Mouse (Mus musculus): ENCODE results near the gene Plk2. TPM values are rescaled to one million over a fixed set of nuclear protein-coding genes. Genes with fewer than 3 reads are reported as not detected.

Gene Plk2
- polyA plus RNA-seq, 2 experiments: 2.9 to 5.3 TPM

GRCm38 (mm10) chr13:110425512-110426222 is 30.8 kb downstream of the Plk2 start:
- no peak overlapping the region for H3K27ac ChIP-seq
- no peak overlapping the region for H3K4me3 ChIP-seq (ENCODE audit: insufficient read depth in 1 of 2, low read depth in 2 of 2, low read length in 2 of 2)
- H3K27me3 ChIP-seq (ENCODE audit: control insufficient read depth, insufficient read depth, low read length): no peaks in the 10 kb centered on the region
- DNase-seq (ENCODE audit: low read depth in 3 of 3, low spot score in 3 of 3) (no peak), ATAC-seq (ENCODE audit: insufficient read depth) (0 out of 2 replicates have a peak, but pooled peaks have one; percentile 53)
- H3K9ac ChIP-seq (replicated peaks): no peak overlapping the region
- H3K9me3 ChIP-seq (ENCODE audit: control insufficient read depth, low read length): no peaks in the 10 kb centered on the region
- H3K4me1 ChIP-seq (replicated peaks; ENCODE audit: control insufficient read depth in 2 of 2, insufficient read depth in 2 of 2, low read length in 1 of 2): no peaks in the 10 kb centered on the region; a peak in 1 of 4 replicates
- WGBS (ENCODE audit: insufficient replicate concordance): 52% methylated on average over 8 of the region's 8 CpGs
- H3K4me2 ChIP-seq (ENCODE audit: low read depth): no peak overlapping the region
- no peaks in the 10 kb centered on the region for H3K36me3 ChIP-seq (replicated peaks; ENCODE audit: control insufficient read depth, insufficient read depth, low read depth)
- TF ChIP-seq EP300 (IDR thresholded peaks at IDR 0.05; ENCODE audit: low read depth) (no peak), CTCF (IDR thresholded peaks at IDR 0.05; ENCODE audit: low read depth) (no peak)

GRCm38 (mm10) chr13:110431388-110431787 is 36.5 kb downstream of the Plk2 start:
- Histone ChIP-seq H3K4me1 (replicated peaks; ENCODE audit: control insufficient read depth in 2 of 2, insufficient read depth in 2 of 2, low read length in 1 of 2) (peaks cover 0 to 3% of the 10 kb centered on the region in 2 experiments; a peak in 1 of 4 replicates), H3K9ac (replicated peaks) (no peak overlapping the region), H3K4me2 (ENCODE audit: low read depth) (no peak overlapping the region), H3K4me3 (ENCODE audit: insufficient read depth in 1 of 2, low read depth in 2 of 2, low read length in 2 of 2) (no peak overlapping the region), H3K27me3 (ENCODE audit: control insufficient read depth, insufficient read depth, low read length) (no peaks in the 10 kb centered on the region), H3K9me3 (ENCODE audit: control insufficient read depth, low read length) (no peaks in the 10 kb centered on the region), H3K27ac (no peak overlapping the region), H3K36me3 (replicated peaks; ENCODE audit: control insufficient read depth, insufficient read depth, low read depth) (no peaks in the 10 kb centered on the region)
- TF ChIP-seq CTCF (IDR thresholded peaks at IDR 0.05; ENCODE audit: low read depth) (no peak), EP300 (IDR thresholded peaks at IDR 0.05; ENCODE audit: low read depth) (no peak)
- ATAC-seq (ENCODE audit: insufficient read depth) (no peak), DNase-seq (ENCODE audit: low read depth in 3 of 3, low spot score in 3 of 3) (no peak)

- ATAC-seq (ENCODE audit: insufficient read depth) (no peak), DNase-seq (ENCODE audit: low read depth in 3 of 3, low spot score in 3 of 3) (no peak)
- Histone ChIP-seq H3K9ac (replicated peaks) (no peak overlapping the region), H3K9me3 (ENCODE audit: control insufficient read depth, low read length) (no peaks in the 10 kb centered on the region), H3K36me3 (replicated peaks; ENCODE audit: control insufficient read depth, insufficient read depth, low read depth) (no peaks in the 10 kb centered on the region), H3K4me2 (ENCODE audit: low read depth) (no peak overlapping the region), H3K27me3 (ENCODE audit: control insufficient read depth, insufficient read depth, low read length) (no peaks in the 10 kb centered on the region), H3K4me3 (ENCODE audit: insufficient read depth in 1 of 2, low read depth in 2 of 2, low read length in 2 of 2) (no peak overlapping the region), H3K4me1 (replicated peaks; ENCODE audit: control insufficient read depth in 2 of 2, insufficient read depth in 2 of 2, low read length in 1 of 2) (peaks cover 0 to 3% of the 10 kb centered on the region in 2 experiments; a peak in 1 of 4 replicates), H3K27ac (no peak overlapping the region)
- 22% methylated on average over 2 of the region's 2 CpGs for WGBS (ENCODE audit: insufficient replicate concordance)
- TF ChIP-seq EP300 (IDR thresholded peaks at IDR 0.05; ENCODE audit: low read depth): no peak
- TF ChIP-seq CTCF (IDR thresholded peaks at IDR 0.05; ENCODE audit: low read depth): no peak
These were observed 37.3 kb downstream of the Plk2 start for GRCm38 (mm10) chr13:110432062-110432566.

- TF ChIP-seq CTCF (IDR thresholded peaks at IDR 0.05; ENCODE audit: low read depth): no peak
- no peak for TF ChIP-seq EP300 (IDR thresholded peaks at IDR 0.05; ENCODE audit: low read depth)
- Histone ChIP-seq H3K9ac (replicated peaks) (no peak overlapping the region), H3K9me3 (ENCODE audit: control insufficient read depth, low read length) (no peaks in the 10 kb centered on the region), H3K4me1 (replicated peaks; ENCODE audit: control insufficient read depth in 2 of 2, insufficient read depth in 2 of 2, low read length in 1 of 2) (peaks cover 0 to 3% of the 10 kb centered on the region in 2 experiments; a peak in 1 of 4 replicates), H3K27ac (no peak overlapping the region), H3K4me3 (ENCODE audit: insufficient read depth in 1 of 2, low read depth in 2 of 2, low read length in 2 of 2) (no peak overlapping the region), H3K27me3 (ENCODE audit: control insufficient read depth, insufficient read depth, low read length) (no peaks in the 10 kb centered on the region), H3K36me3 (replicated peaks; ENCODE audit: control insufficient read depth, insufficient read depth, low read depth) (no peaks in the 10 kb centered on the region), H3K4me2 (ENCODE audit: low read depth) (no peak overlapping the region)
- ATAC-seq (ENCODE audit: insufficient read depth): no peak
- DNase-seq (ENCODE audit: low read depth in 3 of 3, low spot score in 3 of 3): no peak
- WGBS (ENCODE audit: insufficient replicate concordance): 68% methylated on average over 4 of the region's 4 CpGs
These were observed 37.8 kb downstream of the Plk2 start for GRCm38 (mm10) chr13:110432613-110433012.

GRCm38 (mm10) chr13:110436692-110437091 is 41.8 kb downstream of the Plk2 start:
- Histone ChIP-seq H3K36me3 (replicated peaks; ENCODE audit: control insufficient read depth, insufficient read depth, low read depth) (no peaks in the 10 kb centered on the region), H3K9me3 (ENCODE audit: control insufficient read depth, low read length) (no peaks in the 10 kb centered on the region), H3K9ac (replicated peaks) (no peak overlapping the region), H3K4me3 (ENCODE audit: insufficient read depth in 1 of 2, low read depth in 2 of 2, low read length in 2 of 2) (no peak overlapping the region), H3K27ac (no peak overlapping the region), H3K4me2 (ENCODE audit: low read depth) (no peak overlapping the region), H3K4me1 (replicated peaks; ENCODE audit: control insufficient read depth in 2 of 2, insufficient read depth in 2 of 2, low read length in 1 of 2) (peaks cover 0 to 3% of the 10 kb centered on the region in 2 experiments; a peak in 1 of 4 replicates), H3K27me3 (ENCODE audit: control insufficient read depth, insufficient read depth, low read length) (no peaks in the 10 kb centered on the region)
- no peak for TF ChIP-seq CTCF (IDR thresholded peaks at IDR 0.05; ENCODE audit: low read depth)
- no peak for TF ChIP-seq EP300 (IDR thresholded peaks at IDR 0.05; ENCODE audit: low read depth)
- 69% methylated on average over 7 of the region's 7 CpGs for WGBS (ENCODE audit: insufficient replicate concordance)
- DNase-seq (ENCODE audit: low read depth in 3 of 3, low spot score in 3 of 3) (no peak), ATAC-seq (ENCODE audit: insufficient read depth) (no peak)
